10 mouse cellular contexts compared by ENCODE assay signal in genomic region chrX:136290817-136291281, GRCm38 (mm10). TPM values are rescaled to one million over a fixed set of nuclear protein-coding genes. Genes with fewer than 3 reads are reported as not detected.
A peak's percentile ranks its signal among the peaks of the same experiment; 100 is the strongest.
DNase-seq lines count a peak whose midpoint lies in the region; ATAC-seq lines count a peak whose summit lies in the region.
"Had no signal": no experiment of that assay in that cellular context is flagged by ENCODE, and none has a peak within 500 bp of the region (broad histone marks: within the 10 kb centered on the region; RNA-seq: fewer than 3 reads in every experiment).

No protein-coding gene starts in this region.

- H3K27me3 ChIP-seq in hindbrain, embryonic 16.5 days (replicated peaks; ENCODE audit: control insufficient read depth, insufficient read depth, low read length): no peaks in the 10 kb centered on the region
- no peaks in the 10 kb centered on the region for H3K27me3 ChIP-seq in midbrain, embryonic 13.5 days
- H3K27me3 ChIP-seq: CH12.LX; liver, embryonic 15.5 days had no signal

- no peak overlapping the region; the same call in 1 of the 2 replicates for H3K4me3 ChIP-seq in hindbrain, embryonic 16.5 days (ENCODE audit: low read length)
- peak overlapping the region; percentile 16; the same call in 1 of the 2 replicates for H3K4me3 ChIP-seq in midbrain, embryonic 13.5 days (replicated peaks)
- H3K4me3 ChIP-seq: liver, embryonic 15.5 days had no signal

- no peaks in the 10 kb centered on the region for H3K36me3 ChIP-seq in hindbrain, embryonic 16.5 days (ENCODE audit: control insufficient read depth, insufficient read depth, low read length)
- H3K36me3 ChIP-seq in midbrain, embryonic 13.5 days: no peaks in the 10 kb centered on the region
- H3K36me3 ChIP-seq: liver, embryonic 15.5 days had no signal

- H3K9ac ChIP-seq in hindbrain, embryonic 16.5 days (ENCODE audit: low read depth, low read length): no peak overlapping the region
- H3K9ac ChIP-seq in midbrain, embryonic 13.5 days (replicated peaks): no peak overlapping the region
- H3K9ac ChIP-seq: liver, embryonic 15.5 days had no signal

- peak; percentile 98 for ATAC-seq in hindbrain, embryonic 16.5 days
- peak; percentile 98 for ATAC-seq in midbrain, embryonic 13.5 days

- 18% methylated on average over 8 of the region's 8 CpGs for WGBS in hindbrain, embryonic 16.5 days
- 29% methylated on average over 8 of the region's 8 CpGs for WGBS in midbrain, embryonic 13.5 days

- no peaks in the 10 kb centered on the region for H3K9me3 ChIP-seq in hindbrain, embryonic 16.5 days (ENCODE audit: control insufficient read depth, low read length)
- H3K9me3 ChIP-seq in midbrain, embryonic 13.5 days: no peaks in the 10 kb centered on the region
- H3K9me3 ChIP-seq: liver, embryonic 15.5 days had no signal

- H3K4me2 ChIP-seq in hindbrain, embryonic 16.5 days (ENCODE audit: low read length): peak overlapping the region; percentile 49
- H3K4me2 ChIP-seq in midbrain, embryonic 13.5 days (replicated peaks): peak overlapping the region; percentile 41
- H3K4me2 ChIP-seq: liver, embryonic 15.5 days had no signal

- H3K4me1 ChIP-seq in hindbrain, embryonic 16.5 days (ENCODE audit: control insufficient read depth, insufficient read depth, low read depth, low read length): no peaks in the 10 kb centered on the region
- 0 out of 2 replicates have a peak, but pooled peaks cover 4% of the 10 kb centered on the region for H3K4me1 ChIP-seq in midbrain, embryonic 13.5 days (replicated peaks)
- H3K4me1 ChIP-seq: liver, embryonic 15.5 days had no signal

- intact Hi-C loops in gastrocnemius, postnatal 36 days (cut with DNase I): no loop called here

- peak; percentile 39 for DNase-seq in cerebellum, adult 9-10 months
- no peak for DNase-seq in cerebellum, adult 11-12 months
- peak; percentile 78 for DNase-seq in embryo, embryonic 10 days (ENCODE audit: low spot score)
- DNase-seq in gastrocnemius, postnatal 36 days: no peak
- DNase-seq in lung, adult 18-20 months: no peak
- DNase-seq in urinary bladder, postnatal 36 days (ENCODE audit: low spot score in 2 of 2): no peak

- H3K27ac ChIP-seq in hindbrain, embryonic 16.5 days (ENCODE audit: low read depth, low read length): peak overlapping the region; percentile 73
- peak overlapping the region; percentile 84 for H3K27ac ChIP-seq in midbrain, embryonic 13.5 days
- H3K27ac ChIP-seq: liver, embryonic 15.5 days had no signal

RNA-seq across cellular contexts. Expression of gene Bex3, which starts 20.8 kb away (rescaled TPM):
- 710 and 810 TPM in 2 replicates for polyA plus RNA-seq in hindbrain, embryonic 16.5 days (2015; fragmentation: Nextera tagmentation; extraction: Ambion mirVana)
- 705 TPM in 2 replicates for polyA plus RNA-seq in midbrain, embryonic 13.5 days (2015; fragmentation: Nextera tagmentation; extraction: Ambion mirVana)
- total RNA-seq in gastrocnemius, postnatal 36 days (2021): 1 to 10 TPM; 2.4 to 4.3 TPM

RNA-seq across cellular contexts. Expression of gene Tceal9, which starts 46.0 kb away (rescaled TPM):
- polyA plus RNA-seq in hindbrain, embryonic 16.5 days (2015; fragmentation: Nextera tagmentation; extraction: Ambion mirVana): 226 and 232 TPM in 2 replicates
- 354 and 388 TPM in 2 replicates for polyA plus RNA-seq in midbrain, embryonic 13.5 days (2015; fragmentation: Nextera tagmentation; extraction: Ambion mirVana)
- total RNA-seq in gastrocnemius, postnatal 36 days (2021): 10 to 100 TPM; 28.6 to 31.1 TPM

Comparison
In these comparisons a context has a peak if more than half of its experiments do, and no peak if none do; other contexts are left out.
1. DNase-seq: peak in cerebellum, adult 9-10 months (single experiment) and embryo, embryonic 10 days (single experiment); none in cerebellum, adult 11-12 months (single experiment), gastrocnemius, postnatal 36 days (0 of 2), lung, adult 18-20 months (0 of 2) and urinary bladder, postnatal 36 days (0 of 2).